Mouse (Mus musculus): ENCODE data around the gene Ints6. TPM values are rescaled to one million over a fixed set of nuclear protein-coding genes. Genes with fewer than 3 reads are reported as not detected.
A peak's percentile ranks its signal among the peaks of the same experiment; 100 is the strongest.

Ints6 gene
- polyA plus RNA-seq, 1 experiment: 15.1 TPM

- TF ChIP-seq POLR2A (IDR thresholded peaks at IDR 0.05; ENCODE audit: borderline replicate concordance, insufficient read depth, low read length) (no peak), CTCF (IDR thresholded peaks at IDR 0.05; ENCODE audit: borderline replicate concordance, insufficient read depth, low read depth, low read length) (no peak)
- WGBS: 94% methylated on average over 1 of the region's 1 CpGs
- no peak for DNase-seq
- Histone ChIP-seq H3K27ac (ENCODE audit: insufficient read depth, low read length) (no peak overlapping the region), H3K4me1 (ENCODE audit: control insufficient read depth, insufficient read depth, low read length) (peaks cover 3% of the 10 kb centered on the region; the same call in 1 of the 2 replicates), H3K27me3 (ENCODE audit: control insufficient read depth, insufficient read depth, low read length) (no peaks in the 10 kb centered on the region), H3K4me3 (replicated peaks; ENCODE audit: insufficient read depth, low read depth, low read length) (no peak overlapping the region)
Observed at GRCm38 (mm10) chr14:62735646-62736045, 25.3 kb downstream of the Ints6 start.

- no peak for TF ChIP-seq CTCF (IDR thresholded peaks at IDR 0.05; ENCODE audit: borderline replicate concordance, insufficient read depth, low read depth, low read length)
- no peak for TF ChIP-seq POLR2A (IDR thresholded peaks at IDR 0.05; ENCODE audit: borderline replicate concordance, insufficient read depth, low read length)
- no peak overlapping the region for H3K27ac ChIP-seq (ENCODE audit: insufficient read depth, low read length)
- 78% methylated on average over 2 of the region's 2 CpGs for WGBS
- H3K4me3 ChIP-seq (replicated peaks; ENCODE audit: insufficient read depth, low read depth, low read length): no peak overlapping the region
- H3K27me3 ChIP-seq (ENCODE audit: control insufficient read depth, insufficient read depth, low read length): no peaks in the 10 kb centered on the region
- peaks cover 3% of the 10 kb centered on the region; the same call in 1 of the 2 replicates for H3K4me1 ChIP-seq (ENCODE audit: control insufficient read depth, insufficient read depth, low read length)
- DNase-seq: no peak
Observed at GRCm38 (mm10) chr14:62733666-62734065, 27.3 kb downstream of the Ints6 start.

- H3K4me3 ChIP-seq (replicated peaks; ENCODE audit: insufficient read depth, low read depth, low read length): no peak overlapping the region
- DNase-seq: no peak
- TF ChIP-seq POLR2A (IDR thresholded peaks at IDR 0.05; ENCODE audit: borderline replicate concordance, insufficient read depth, low read length) (no peak), CTCF (IDR thresholded peaks at IDR 0.05; ENCODE audit: borderline replicate concordance, insufficient read depth, low read depth, low read length) (no peak)
- H3K27me3 ChIP-seq (ENCODE audit: control insufficient read depth, insufficient read depth, low read length): no peaks in the 10 kb centered on the region
- WGBS: 41% methylated on average over 1 of the region's 1 CpGs
- H3K27ac ChIP-seq (ENCODE audit: insufficient read depth, low read length): no peak overlapping the region
- H3K4me1 ChIP-seq (ENCODE audit: control insufficient read depth, insufficient read depth, low read length): peaks cover 3% of the 10 kb centered on the region; the same call in 1 of the 2 replicates
Observed at GRCm38 (mm10) chr14:62731902-62732301, 29.1 kb downstream of the Ints6 start.

- H3K4me1 ChIP-seq (ENCODE audit: control insufficient read depth, insufficient read depth, low read length): no peaks in the 10 kb centered on the region; the same call in 1 of the 2 replicates
- no peaks in the 10 kb centered on the region for H3K27me3 ChIP-seq (ENCODE audit: control insufficient read depth, insufficient read depth, low read length)
- no peak overlapping the region for H3K4me3 ChIP-seq (replicated peaks; ENCODE audit: insufficient read depth, low read depth, low read length)
- H3K27ac ChIP-seq (ENCODE audit: insufficient read depth, low read length): no peak overlapping the region
- TF ChIP-seq POLR2A (IDR thresholded peaks at IDR 0.05; ENCODE audit: borderline replicate concordance, insufficient read depth, low read length) (no peak), CTCF (IDR thresholded peaks at IDR 0.05; ENCODE audit: borderline replicate concordance, insufficient read depth, low read depth, low read length) (no peak)
- DNase-seq: no peak
Observed at GRCm38 (mm10) chr14:62724560-62724959, 36.4 kb downstream of the Ints6 start.

- Histone ChIP-seq H3K4me3 (replicated peaks; ENCODE audit: insufficient read depth, low read depth, low read length) (no peak overlapping the region), H3K27me3 (ENCODE audit: control insufficient read depth, insufficient read depth, low read length) (no peaks in the 10 kb centered on the region), H3K4me1 (ENCODE audit: control insufficient read depth, insufficient read depth, low read length) (no peaks in the 10 kb centered on the region; the same call in 1 of the 2 replicates), H3K27ac (ENCODE audit: insufficient read depth, low read length) (no peak overlapping the region; the same call in 1 of the 2 replicates)
- TF ChIP-seq CTCF (IDR thresholded peaks at IDR 0.05; ENCODE audit: borderline replicate concordance, insufficient read depth, low read depth, low read length) (no peak), POLR2A (IDR thresholded peaks at IDR 0.05; ENCODE audit: borderline replicate concordance, insufficient read depth, low read length) (no peak)
- peak in 1 of 2 experiments; percentile 22 for DNase-seq
- 21% methylated on average over 1 of the region's 1 CpGs for WGBS
Observed at GRCm38 (mm10) chr14:62721625-62722024, 39.3 kb downstream of the Ints6 start.

GRCm38 (mm10) chr14:62718161-62718560, 42.8 kb downstream of the Ints6 start:
- no peak for TF ChIP-seq POLR2A (IDR thresholded peaks at IDR 0.05; ENCODE audit: borderline replicate concordance, insufficient read depth, low read length)
- TF ChIP-seq CTCF (IDR thresholded peaks at IDR 0.05; ENCODE audit: borderline replicate concordance, insufficient read depth, low read depth, low read length): no peak

GRCm38 (mm10) chr14:62673646-62674045, 87.3 kb downstream of the Ints6 start:
- WGBS: 72% methylated on average over 3 of the region's 3 CpGs
- H3K4me3 ChIP-seq (replicated peaks; ENCODE audit: insufficient read depth, low read depth, low read length): no peak overlapping the region
- TF ChIP-seq POLR2A (IDR thresholded peaks at IDR 0.05; ENCODE audit: borderline replicate concordance, insufficient read depth, low read length): no peak
- TF ChIP-seq CTCF (IDR thresholded peaks at IDR 0.05; ENCODE audit: borderline replicate concordance, insufficient read depth, low read depth, low read length): no peak
- no peaks in the 10 kb centered on the region for H3K27me3 ChIP-seq (ENCODE audit: control insufficient read depth, insufficient read depth, low read length)
- H3K4me1 ChIP-seq (ENCODE audit: control insufficient read depth, insufficient read depth, low read length): no peaks in the 10 kb centered on the region
- no peak overlapping the region for H3K27ac ChIP-seq (ENCODE audit: insufficient read depth, low read length)
- DNase-seq: no peak

More at GRCm38 (mm10) chr14:62718161-62718560, 42.8 kb downstream of the Ints6 start:
- Histone ChIP-seq H3K27ac (ENCODE audit: insufficient read depth, low read length) (no peak overlapping the region), H3K27me3 (ENCODE audit: control insufficient read depth, insufficient read depth, low read length) (no peaks in the 10 kb centered on the region), H3K4me1 (ENCODE audit: control insufficient read depth, insufficient read depth, low read length) (no peaks in the 10 kb centered on the region; the same call in 1 of the 2 replicates), H3K4me3 (replicated peaks; ENCODE audit: insufficient read depth, low read depth, low read length) (no peak overlapping the region)
- 24% methylated on average over 2 of the region's 2 CpGs for WGBS
- DNase-seq: peak in 1 of 2 experiments; percentile 37

- no peak for TF ChIP-seq POLR2A (IDR thresholded peaks at IDR 0.05; ENCODE audit: borderline replicate concordance, insufficient read depth, low read length)
- no peak for TF ChIP-seq CTCF (IDR thresholded peaks at IDR 0.05; ENCODE audit: borderline replicate concordance, insufficient read depth, low read depth, low read length)
- DNase-seq: no peak
- WGBS: 51% methylated on average over 9 of the region's 9 CpGs
- no peak overlapping the region for H3K27ac ChIP-seq (ENCODE audit: insufficient read depth, low read length)
- H3K4me1 ChIP-seq (ENCODE audit: control insufficient read depth, insufficient read depth, low read length): no peaks in the 10 kb centered on the region
- no peak overlapping the region for H3K4me3 ChIP-seq (replicated peaks; ENCODE audit: insufficient read depth, low read depth, low read length)
- no peaks in the 10 kb centered on the region for H3K27me3 ChIP-seq (ENCODE audit: control insufficient read depth, insufficient read depth, low read length)
Observed at GRCm38 (mm10) chr14:62664976-62665673, 95.8 kb downstream of the Ints6 start.
